Mouse (Mus musculus): Measurements from ENCODE around the gene Cd274.

GRCm38 (mm10) chr19:29414513-29414912 is 47.3 kb downstream of the Cd274 start:
- TF ChIP-seq POLR2A (IDR thresholded peaks at IDR 0.05; ENCODE audit: low read depth, low read length), result no peak
- no peak for TF ChIP-seq CTCF (conservative IDR thresholded peaks at IDR 0.05; ENCODE audit: insufficient read depth, insufficient read length, low read depth, low read length)

Data from kidney, adult 2 months (tissue).